Mouse (Mus musculus) large intestine, adult 2 months (tissue): Measurements from ENCODE around the gene Rfx7. TPM values are rescaled to one million over a fixed set of nuclear protein-coding genes. Genes with fewer than 3 reads are reported as not detected.
"Not testable (repeated sequence)": the region's sequence is repeated elsewhere in the genome, so short reads cannot be mapped to it uniquely, and the experiment has no call there.

ENCODE experiments used
- DNase-seq: peaks from one replicate; pipeline ENCODE4 v3.0.0-alpha.2; 2012; ENCODE audit warnings: low read depth, low spot score
- WGBS: fragments of 180-500 bp; shearing (Covaris S2); methylation state at CpG from one replicate; pipeline ENCODE4 v1.1.7; 2018; 5-methylcytosine and 5-hydroxymethylcytosine counted together
- polyA plus RNA-seq: library from polyadenylated mRNA; depleted of rRNA; stranded (reverse); fragments of >200 nt; gene quantifications from 2 replicates; pipeline ENCODE4 v1.2.3, GENCODE M21; 2012; rRNA removed

Rfx7 gene
- polyA plus RNA-seq, 1 experiment, result 4.5 TPM

DNA sequence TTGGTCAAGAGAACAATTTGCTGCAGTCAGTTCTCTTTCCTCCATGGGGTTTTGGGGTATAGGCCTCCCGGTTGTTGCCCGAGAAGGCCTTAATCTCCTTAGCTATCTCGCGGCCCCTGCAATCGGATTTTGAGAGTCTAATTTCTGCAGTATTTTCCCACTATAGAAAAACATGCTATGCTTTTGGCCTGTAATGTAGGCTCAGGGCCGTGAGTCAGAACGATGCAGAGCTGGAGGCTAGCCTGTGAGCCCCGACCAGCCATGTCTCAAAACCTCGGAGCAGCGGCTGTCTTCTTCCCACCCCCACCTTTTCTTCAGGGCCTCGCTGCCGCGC, 129.5 kb downstream of the Rfx7 start:
- WGBS, result 2% methylated on average over 13 of the region's 13 CpGs
- DNase-seq, result no peak

DNA sequence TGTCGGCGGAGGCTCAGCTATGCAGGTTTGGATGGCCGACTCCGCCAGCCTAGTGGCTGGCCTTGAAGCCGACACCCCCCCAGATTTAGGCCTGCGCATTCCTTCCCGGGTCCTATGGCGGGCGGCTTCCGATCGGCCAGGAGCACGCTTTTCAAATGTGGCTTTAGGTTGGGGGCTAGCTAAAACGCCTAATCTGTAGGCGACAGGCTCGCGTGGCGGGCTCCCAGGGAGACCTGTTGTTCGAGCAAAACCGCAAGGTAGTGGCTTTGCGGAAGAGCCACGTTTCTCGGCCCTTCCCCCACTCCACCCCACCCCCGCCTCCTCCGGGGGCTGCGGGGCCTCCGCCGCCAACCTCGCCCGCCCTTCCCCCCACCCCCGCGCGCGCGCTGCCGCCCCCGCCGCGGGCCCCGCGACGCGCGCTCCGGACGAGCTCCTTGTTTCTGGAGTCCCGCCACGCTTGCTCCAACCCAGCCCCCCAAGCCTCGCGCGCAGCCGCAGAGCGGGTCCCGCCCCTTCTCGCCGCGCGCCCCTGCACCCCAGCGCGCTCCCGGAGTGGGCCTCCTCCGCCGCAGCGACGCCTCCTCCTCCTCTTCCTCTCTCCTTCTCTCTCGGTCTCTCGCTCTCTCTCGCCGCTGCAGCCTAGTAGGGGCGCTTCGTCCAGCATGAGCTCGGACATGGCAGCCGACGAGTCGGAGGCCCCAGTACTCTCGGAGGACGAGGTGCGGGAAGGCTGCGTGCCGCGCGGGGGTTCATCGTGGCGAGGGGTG, 130.0 kb downstream of the Rfx7 start, which contains the start of gene Nedd4:
TSS of gene Nedd4 (plus strand) at position 452 of the 767 bp plus-strand sequence.
- WGBS, result 1% methylated on average over 77 of the region's 83 CpGs

DNA sequence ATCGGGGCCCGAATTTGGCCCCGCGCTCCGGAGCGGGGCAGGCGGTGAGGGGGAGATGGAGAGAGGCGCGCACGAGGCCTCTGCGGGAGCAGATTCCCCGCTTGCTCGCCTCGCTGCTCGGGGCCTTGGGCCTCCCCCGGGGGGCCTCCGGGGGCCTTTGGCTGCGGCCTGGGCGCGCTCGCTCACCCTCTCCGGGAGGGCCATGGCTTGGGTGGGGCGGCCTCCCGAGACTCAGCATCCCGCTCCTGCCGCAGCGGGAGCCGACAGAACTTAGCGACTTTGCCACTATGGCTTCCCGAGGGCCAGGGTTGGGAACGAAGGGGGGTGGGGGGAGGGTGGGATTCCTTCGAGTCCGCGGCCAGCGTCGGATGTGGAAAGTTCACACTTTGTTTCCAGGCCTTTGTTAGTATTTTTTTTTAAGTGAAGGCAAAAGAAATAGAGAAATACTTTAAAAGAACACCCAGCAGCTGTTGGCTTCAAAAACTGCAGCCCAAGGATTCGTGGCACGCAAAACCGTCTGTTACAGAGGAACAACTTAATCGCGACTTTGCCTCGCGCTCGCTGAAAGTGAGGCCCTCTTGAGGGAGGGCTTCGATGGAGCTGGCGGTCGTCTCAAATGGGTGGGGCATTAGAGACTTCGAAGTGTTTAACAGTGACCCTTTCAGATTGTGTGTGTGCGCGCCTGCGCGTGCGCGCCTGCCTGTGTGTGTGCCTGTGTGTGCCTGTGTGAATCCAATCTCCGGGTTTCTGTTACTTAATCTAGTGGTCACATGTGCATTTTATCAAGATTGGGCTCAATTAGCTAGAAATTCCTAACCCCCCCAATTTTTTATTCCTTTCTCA, 130.9 kb downstream of the Rfx7 start:
- WGBS, result under 1% methylated on average over 55 of the region's 55 CpGs
- no peak for DNase-seq

More for the DNA sequence above, 130.0 kb downstream of the Rfx7 start, which contains the start of gene Nedd4:
- DNase-seq, result no peak

DNA sequence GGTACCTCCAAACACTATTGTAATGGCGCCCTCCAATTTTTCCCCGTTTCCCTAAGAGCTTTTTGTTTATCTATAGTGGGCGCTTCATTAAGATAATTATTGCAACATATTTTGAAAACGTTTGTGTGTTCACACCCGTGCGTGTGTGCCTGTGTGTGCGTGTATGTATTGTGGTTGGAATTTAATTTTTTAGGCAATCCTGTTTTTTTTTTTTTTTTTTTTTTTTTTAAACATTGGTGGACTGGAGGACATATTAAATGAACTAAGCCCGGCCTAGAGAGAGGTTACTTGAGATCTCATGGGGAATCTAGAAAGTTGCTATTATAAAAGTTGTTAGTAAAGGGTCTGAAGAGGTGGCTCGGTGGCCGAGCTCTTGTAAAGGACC, 131.5 kb downstream of the Rfx7 start:
- DNase-seq, result no peak
- WGBS, result 7% methylated on average over 10 of the region's 10 CpGs

DNA sequence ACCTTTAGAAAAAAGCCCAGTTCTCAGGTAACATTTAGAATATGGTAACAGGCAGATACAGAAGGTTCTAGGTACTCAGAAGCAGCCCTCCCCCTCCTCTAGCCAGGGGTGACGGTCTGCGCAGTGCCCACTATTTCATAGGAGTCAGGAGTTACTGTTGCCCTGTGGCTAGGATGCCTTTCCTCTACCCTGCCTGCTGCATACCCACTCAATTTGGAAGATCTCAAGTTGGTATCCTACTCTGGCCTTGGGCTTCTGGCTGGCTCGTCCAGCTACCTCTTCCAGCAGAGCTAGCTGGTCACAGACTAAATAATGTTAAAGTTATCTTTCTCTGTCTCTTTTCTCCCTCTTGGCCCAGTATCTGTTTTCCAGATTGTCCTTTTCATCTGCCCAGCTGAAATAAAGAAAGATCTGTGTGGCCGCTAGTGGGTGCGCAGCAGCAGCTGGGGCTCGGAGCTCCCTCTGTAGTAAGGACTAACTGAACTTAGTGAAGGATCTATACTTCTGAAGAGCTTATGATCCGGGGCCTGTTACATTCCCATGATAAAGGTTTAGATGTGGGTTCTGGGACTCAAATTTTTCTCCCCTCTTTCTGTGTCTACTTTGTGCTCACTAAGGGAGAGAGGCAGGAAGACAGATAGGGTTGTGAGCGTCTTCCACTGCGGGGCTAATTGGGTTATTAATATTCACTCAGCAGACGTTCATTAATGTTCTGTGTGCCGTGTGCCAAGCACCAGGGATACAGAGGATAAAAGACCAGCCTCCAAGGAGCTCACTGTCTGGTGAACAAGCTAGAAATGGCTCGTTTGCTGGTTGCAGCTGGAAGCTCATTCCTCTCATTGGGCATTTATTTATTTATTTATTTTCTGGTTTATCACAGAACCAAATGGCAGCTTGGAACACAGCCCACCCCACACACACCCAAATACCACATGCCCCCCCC, 132.6 kb downstream of the Rfx7 start:
- 49% methylated on average over 12 of the region's 12 CpGs for WGBS
- no peak for DNase-seq

DNA sequence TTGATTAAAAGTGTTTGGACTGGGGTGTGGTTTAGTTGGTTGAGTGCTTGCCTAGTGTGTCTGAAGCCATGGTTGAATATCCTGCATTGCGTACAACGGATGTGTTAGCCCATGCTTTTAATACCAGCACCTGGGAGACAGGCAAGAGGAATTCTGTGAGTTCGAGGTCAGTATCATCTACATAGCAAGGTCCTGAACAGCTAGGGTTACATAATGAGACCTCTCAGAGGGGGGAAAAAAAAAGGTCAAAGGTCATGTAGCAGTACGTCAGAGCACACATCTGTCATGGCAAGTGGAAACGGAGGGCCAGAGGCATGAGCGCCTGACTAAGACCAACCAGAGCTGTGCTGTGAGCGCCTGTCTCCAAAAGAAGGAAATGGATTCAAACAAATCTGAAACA, 133.5 kb downstream of the Rfx7 start:
- DNase-seq, result no peak

DNA sequence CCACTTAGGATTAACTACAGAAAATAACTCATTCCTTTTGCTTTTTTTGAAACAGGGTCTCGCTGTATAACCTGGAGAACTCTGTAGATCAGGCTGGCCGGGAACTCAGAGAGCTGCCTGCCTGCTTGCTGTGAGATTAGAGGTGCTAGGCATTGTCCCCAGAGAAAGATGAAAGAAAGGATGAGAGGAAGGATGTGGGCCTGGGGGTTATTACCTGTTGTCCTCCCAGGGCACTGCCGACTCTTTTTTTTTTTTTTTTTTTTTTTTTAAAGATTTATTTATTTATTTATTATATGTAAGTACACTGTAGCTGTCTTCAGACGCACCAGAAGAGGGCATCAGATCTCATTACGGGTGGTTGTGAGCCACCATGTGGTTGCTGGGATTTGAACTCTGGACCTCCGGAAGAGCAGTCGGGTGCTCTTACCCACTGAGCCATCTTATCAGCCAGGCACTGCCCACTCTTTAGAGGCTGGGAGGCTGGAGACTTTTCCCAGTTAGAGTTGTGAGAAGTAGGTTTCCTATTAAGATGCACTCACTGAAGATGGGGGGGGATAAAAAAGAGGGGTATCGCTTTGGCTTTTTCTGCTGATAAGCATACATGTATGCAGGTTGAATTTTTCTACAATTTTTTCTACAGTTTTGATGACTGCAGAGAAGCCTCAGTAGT, 134.4 kb downstream of the Rfx7 start:
- 58% methylated on average over 7 of the region's 8 CpGs for WGBS
- DNase-seq, result not testable (repeated sequence)

More for the DNA sequence above, 133.5 kb downstream of the Rfx7 start:
- 53% methylated on average over 7 of the region's 7 CpGs for WGBS

DNA sequence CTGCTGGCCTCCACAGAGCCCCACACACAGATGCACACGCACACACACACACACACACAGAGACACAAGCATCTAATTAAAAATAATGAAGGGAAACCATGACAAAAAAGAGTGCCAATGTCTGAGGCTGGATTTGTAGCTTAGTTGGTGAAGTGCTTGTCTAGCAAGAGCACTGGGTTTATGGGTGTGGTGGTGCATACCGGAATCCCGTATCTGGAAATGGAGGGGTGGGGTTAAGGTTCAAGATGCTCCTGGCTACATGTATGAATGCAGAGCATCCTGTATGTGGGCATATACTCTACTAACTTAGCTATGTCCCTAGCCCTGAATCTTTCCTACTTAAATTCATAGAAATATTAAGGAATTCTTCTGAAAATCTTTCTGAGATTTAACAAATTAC, 135.1 kb downstream of the Rfx7 start:
- WGBS, result 54% methylated on average over 3 of the region's 3 CpGs
- DNase-seq, result no peak

DNA sequence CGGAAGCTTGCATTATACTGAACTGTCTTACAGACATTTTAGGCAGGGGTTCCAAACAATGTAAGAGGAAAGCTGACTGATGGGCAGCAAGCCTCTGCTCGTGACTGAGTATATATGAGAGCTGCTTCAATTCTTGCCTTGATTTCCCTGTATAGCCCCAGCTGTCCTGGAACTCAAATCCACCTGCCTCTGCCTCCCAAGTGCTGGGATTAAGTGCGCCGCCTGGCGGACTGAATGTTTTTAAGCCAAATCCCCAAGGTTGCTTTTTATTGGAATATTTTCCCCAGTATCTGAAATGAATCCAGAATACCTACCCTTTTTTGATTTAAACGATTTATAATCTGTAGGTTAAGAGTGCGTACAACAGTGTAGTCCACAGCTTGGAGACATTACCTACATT, 137.3 kb downstream of the Rfx7 start:
- no peak for DNase-seq
- 72% methylated on average over 7 of the region's 7 CpGs for WGBS

DNA sequence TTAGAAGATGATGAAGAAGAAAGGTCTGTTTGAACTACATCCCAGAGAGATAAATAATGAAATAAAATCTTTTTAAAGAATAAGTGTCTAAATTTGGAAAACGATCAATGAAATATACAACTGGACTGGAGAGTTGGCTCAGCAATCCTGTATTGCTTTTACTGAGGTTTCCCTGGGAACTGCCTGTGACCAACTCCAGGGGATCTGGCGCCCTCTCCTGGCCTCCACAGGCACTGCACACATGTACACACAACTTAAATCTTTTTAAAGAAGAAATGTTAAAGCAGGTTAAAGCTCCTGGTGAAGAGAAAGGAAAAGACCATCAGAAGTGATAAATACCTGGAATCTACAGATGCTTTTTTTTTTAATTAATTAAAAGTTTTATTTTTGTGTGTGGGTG, 140.3 kb downstream of the Rfx7 start:
- WGBS, result 2% methylated on average over 2 of the region's 2 CpGs
- DNase-seq, result no peak

Other genes starting within 250 kb of the Rfx7 start
- gene Mns1, start 94.2 kb upstream of the Rfx7 start, polyA plus RNA-seq, result 0.40 and 0.43 TPM in 2 replicates
- 0.97 and 1.4 TPM in 2 replicates for gene Tex9, start 40.0 kb upstream of the Rfx7 start, polyA plus RNA-seq
- 48.0 and 64.1 TPM in 2 replicates for gene Nedd4, start 130.1 kb downstream of the Rfx7 start, polyA plus RNA-seq